Mouse (Mus musculus) fibroblast of lung, adult 2 months (primary cell): Measurements from ENCODE around the gene Nfib.

ENCODE experiments used
- DNase-seq: peaks from one replicate; pipeline ENCODE4 v3.0.0-alpha.2; 2011; ENCODE audit warnings: low read depth

Nfib gene

GRCm38 (mm10) chr4:82624285-82625045 lies 81.1 kb downstream of the Nfib start:
- no peak for DNase-seq

DNA sequence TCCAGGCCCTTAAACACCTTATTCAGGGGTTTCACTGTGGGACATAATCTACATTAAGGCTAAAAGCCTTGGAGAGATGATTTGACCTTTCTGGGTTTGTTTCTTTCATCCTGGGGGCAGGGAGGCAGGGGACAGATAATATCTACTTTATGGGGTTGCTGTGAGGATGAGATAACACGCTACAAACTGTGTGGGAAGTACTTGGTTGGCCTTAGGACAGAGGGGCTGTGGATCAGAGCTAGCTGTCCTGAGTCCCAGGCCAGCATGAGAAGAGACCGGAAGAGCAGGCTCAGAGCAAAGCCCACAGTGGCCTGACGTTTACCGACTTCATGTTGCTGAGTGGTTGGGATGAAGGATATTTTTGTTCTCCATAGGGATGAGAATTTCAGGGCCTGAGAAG lies 81.7 kb downstream of the Nfib start:
- DNase-seq, result no peak

GRCm38 (mm10) chr4:82623081-82623538 lies 82.4 kb downstream of the Nfib start:
- DNase-seq, result no peak

- no peak for DNase-seq
Observed at GRCm38 (mm10) chr4:82622321-82622836, 83.2 kb downstream of the Nfib start.

- no peak for DNase-seq
Observed at GRCm38 (mm10) chr4:82619539-82619941, 86.0 kb downstream of the Nfib start.

- DNase-seq, result no peak
Observed at GRCm38 (mm10) chr4:82619003-82619402, 86.5 kb downstream of the Nfib start.

- no peak for DNase-seq
Observed at GRCm38 (mm10) chr4:82617257-82617656, 88.3 kb downstream of the Nfib start.

- DNase-seq, result no peak
Observed at GRCm38 (mm10) chr4:82615712-82616111, 89.8 kb downstream of the Nfib start.

- no peak for DNase-seq
Observed at GRCm38 (mm10) chr4:82614466-82614805, 91.1 kb downstream of the Nfib start.

- DNase-seq, result no peak
Observed at GRCm38 (mm10) chr4:82613606-82614465, 91.7 kb downstream of the Nfib start.

GRCm38 (mm10) chr4:82609676-82610075 lies 95.9 kb downstream of the Nfib start:
- DNase-seq, result no peak

DNA sequence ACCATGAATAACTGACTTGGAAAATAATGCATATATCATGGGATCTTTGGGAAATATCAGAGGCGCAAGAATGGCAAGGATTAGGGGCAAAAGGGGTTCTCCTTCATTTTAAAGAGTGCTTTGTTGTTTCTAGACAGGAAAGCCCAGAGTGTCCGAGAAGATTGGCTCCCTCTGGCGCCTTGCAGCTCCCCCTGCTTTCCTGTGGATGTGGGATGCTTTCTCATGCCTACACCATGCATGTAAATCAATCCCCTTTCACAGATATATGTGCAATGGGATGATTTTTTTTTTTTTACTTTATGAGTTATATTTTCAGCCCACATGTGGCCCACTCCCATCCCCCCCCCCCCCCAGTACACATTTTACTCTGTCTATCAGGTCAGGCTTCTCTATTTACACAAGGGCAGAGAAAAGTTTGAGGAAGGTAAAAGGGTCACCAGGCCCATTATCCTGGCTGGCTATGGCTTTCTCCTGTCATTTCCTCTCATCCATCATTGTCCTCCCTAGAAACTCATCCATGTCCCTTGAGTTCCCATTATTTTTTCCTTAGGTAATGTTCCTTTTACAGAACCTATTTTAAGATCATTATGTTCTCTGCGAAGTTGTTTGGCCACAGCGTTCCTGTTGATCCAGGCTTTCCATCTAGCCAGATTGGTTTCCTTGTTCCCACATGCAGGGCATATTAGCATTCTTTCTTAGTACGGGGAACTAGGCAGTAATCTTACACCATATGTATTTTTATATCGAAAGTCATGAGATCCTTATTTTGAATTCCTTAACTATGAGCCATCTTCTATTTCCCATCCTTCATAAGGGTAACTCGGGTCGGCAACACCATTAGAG lies 96.6 kb downstream of the Nfib start:
- no peak for DNase-seq

DNA sequence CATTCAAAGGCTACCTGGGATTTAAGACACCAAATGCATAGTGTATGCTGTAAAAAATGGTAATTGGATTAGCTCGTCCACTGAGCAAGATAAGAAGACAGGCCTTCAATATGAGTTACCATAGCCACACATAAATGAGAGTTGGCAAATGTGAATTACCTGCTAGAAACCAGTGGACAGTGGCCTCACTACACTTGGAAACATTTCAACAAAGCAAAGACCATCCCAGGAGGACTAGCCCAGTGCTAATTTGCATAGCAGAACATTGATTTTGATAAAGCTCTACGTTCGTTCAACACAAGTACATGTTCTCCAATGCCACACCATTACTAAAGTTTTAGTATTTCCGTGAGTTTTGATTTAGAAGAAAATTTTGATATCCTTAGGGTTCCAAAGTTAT lies 98.3 kb downstream of the Nfib start:
- DNase-seq, result no peak

DNA sequence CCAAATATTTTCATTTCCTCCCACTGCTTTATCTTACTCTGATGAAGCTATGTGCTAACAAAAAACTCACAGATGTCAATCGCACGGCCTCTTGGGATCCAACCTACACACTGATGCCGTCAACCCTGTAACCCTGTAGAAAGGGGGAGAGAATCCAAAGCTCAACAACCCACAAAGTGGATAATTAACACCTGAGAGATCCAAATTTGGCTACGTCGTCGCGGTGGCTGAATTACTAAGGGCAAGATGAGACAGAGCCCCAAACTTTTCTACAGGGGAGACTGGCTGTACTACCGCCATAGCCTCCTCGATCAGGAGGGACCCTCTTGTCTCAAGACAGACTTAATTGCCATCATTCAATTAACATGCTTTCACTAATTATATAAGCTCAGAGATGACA lies 99.2 kb downstream of the Nfib start:
- DNase-seq, result no peak

DNA sequence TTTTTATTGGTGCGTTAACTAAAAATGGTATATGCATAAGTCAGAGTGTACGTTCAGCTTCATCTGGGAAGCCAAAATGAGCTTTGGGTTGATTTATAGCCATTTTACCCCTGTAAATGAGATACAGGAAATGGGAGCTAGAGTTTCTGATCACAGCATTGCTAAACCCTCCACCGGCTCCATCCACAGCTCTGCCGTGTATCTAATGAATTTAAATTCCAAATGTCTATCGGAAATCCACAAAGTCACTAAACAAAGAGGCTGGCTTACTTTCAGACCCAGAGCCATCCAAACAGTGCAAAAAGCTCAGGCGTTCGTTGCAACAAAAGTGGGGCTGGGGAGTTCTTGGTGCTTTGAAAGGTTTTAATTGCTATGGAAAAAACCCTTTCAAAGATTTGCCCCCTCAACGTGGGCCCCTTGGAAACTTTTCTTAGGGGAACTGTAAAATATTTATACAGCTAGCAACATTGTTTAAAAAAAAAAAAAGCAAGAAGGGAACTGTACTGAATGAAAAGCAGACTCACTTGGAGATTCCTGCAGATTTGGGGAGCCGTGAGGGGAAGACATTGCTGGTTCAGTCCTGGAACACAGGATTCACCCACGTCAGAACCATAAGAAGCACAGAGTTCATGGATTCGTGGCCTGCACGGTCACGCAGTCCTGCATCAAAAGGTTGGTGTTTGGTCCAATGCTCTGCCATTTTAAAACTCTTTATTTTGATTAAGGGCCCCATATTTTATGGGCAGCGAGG lies 100.3 kb downstream of the Nfib start:
- DNase-seq, result no peak

DNA sequence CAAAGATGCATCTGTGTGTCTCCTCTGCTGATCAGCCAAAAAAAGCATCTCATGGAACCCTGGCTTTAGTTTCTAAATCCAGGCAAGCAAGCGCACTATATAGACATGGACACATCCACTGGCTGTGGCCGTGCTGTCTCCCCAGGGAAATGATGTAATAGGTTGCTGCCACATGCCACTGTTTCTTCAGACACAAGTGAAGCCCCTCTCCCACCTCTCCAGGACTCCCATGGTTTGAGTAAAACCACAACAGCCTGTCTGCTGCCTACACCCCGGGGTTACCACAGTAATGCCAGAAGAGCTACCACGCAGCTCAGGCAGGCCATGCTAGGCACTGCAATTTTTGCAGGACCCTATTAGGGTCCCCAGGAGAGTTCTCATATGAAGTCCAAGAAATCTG lies 101.0 kb downstream of the Nfib start:
- no peak for DNase-seq

- no peak for DNase-seq
Observed at GRCm38 (mm10) chr4:82600636-82601035, 104.9 kb downstream of the Nfib start.

- no peak for DNase-seq
Observed at GRCm38 (mm10) chr4:82598436-82598835, 107.1 kb downstream of the Nfib start.

DNA sequence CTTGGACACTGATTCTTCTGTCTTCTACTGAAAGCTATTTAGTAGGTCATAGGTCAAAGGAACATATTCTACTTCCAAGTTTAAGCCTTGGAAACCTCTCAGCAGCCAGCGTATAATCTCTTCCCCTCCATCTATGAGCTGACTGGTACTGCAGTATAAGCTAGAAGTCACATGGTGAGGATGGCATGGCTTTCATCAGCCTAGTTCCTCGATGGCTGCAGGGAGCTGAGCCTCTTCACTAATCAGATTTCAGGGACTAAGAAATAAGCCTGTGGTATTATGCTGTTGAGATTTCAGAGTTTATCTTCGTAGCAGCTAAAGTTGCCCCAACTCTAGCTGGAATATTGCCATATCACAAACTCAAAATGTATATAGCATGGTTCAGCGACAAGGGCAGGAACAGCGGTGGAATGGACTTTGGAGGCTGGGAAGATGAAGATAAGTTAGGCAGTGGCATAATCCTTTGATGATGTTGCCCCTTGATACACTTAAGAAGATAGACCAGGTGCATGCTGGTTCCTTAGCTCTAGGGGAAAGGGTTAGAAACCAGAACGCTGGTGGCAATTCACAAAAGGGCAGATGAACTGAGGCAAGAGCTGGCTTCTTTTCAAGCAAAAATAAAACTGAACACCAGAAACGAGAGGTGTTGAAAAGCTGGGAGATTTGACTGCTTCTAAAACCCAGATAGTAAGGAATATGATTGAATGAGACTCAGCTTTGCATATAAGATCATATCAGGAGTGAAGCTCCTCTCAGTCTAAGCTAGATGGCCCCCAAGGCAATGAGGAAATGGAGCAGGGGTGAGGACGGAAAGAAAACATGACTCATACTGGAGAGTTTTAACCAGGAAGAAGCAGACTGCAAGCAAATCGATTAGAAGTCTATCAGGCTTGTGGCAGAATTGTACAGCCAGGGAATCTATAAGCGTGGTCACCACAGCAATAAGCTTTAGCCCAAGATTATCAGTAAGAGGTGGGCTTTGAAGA lies 111.6 kb downstream of the Nfib start:
- no peak for DNase-seq
